Mouse (Mus musculus): Measurements from ENCODE around the gene Galntl6. TPM values are rescaled to one million over a fixed set of nuclear protein-coding genes. Genes with fewer than 3 reads are reported as not detected.

Galntl6 gene
- total RNA-seq (2014; fragmentation: Nextera tagmentation) (not detected in 2 replicates), total RNA-seq (2017) (not detected in 2 replicates)

DNA sequence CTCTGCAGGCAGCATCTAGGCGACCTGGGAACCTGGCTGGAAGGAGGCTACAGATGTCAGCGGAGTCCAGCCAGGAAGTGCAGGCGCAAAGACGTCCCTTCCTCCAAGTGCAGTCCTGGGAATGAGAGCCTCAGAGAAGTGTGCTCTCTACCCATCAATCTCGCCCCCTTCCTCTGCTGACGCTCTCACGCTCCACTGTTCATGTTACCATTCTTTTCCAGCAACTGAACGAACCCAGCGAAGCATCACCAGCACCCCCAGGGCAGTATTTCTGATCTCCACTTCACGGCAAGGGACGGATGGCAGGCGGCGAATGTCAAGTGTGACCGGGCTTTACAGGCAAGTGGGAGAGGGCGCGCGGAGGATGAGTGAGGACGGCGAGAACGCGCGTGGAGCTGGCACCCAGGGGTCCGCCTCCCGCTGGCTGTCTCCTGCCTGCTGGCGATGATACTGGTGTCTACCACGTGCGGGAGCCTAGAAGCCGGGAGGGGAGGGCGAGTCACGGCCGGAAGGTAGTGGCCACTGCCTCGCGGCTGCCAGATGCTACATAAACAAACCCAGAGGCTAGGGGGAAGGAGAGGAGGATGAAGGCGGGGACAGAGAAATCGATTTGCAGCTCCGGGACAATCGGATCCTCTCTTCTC lies at the start of gene Galntl6:
Gene Galntl6 (minus strand): TSS at position 445 of the 644 bp plus-strand sequence.
- no peak for ATAC-seq (replicated peaks; ENCODE audit: poor library complexity, severe bottlenecking)

DNA sequence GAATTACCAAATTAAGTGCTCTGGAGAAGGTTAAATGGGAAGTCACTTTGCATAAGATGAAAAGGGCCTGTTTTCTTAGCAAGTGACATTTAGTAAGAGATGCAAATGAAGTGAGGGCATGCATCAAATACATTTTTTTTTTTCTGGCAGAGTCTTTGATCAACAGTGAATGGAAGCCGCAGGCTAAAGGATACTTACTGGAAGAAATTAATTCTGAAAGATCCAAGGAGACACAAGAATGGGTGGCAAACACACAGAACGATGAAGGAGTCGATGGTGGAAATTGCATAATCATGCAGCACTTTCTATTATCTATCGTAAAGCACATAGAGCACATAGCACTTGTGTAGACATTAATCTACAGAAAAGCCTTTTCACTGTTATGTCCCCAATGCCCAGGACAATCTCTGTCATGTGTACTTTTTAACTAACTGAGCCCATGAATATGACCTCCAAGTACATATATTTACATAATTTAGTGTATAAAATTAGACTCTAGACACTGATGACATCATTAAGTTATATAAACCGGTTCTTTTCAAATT lies 44.8 kb upstream of the Galntl6 start:
- ATAC-seq (replicated peaks; ENCODE audit: poor library complexity, severe bottlenecking): no peak

DNA sequence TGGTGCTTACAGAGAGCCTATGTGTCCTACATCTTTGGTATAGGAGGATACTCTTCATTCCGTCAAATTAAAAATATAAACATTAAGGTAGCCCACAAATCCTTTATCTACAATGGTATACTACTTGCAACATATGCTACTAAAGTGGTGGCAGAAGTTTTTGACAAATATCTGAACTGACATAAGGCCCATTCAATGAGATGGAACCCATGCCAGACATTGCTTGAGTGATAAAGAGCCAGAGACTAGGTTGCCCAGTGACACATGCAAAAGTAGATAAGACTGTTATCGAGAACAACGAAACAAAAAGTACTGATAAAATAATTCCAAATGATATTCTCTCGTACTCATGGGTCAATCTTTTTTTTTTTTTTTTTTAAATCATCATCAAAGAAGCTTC lies 31.3 kb upstream of the Galntl6 start:
- ATAC-seq (replicated peaks; ENCODE audit: poor library complexity, severe bottlenecking): no peak

DNA sequence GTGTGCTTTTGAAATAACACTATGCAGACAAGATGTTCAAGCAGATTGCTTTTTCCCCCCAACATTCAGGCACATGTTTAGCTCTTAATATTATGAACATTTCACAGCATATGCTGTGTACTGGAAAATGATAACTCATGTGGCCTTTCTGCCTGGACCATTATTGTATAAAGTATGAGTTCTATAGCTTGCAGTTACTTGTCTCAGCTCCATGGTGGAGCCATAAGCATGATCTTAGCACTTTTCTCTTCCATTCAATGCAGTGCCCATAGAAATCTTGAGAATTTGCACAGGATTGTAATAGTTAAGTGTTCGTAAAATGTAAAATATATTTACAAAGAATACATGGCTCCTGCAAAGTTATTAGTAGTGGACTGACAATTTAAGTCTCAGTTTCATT lies 18.6 kb upstream of the Galntl6 start:
- ATAC-seq (replicated peaks; ENCODE audit: poor library complexity, severe bottlenecking): no peak

DNA sequence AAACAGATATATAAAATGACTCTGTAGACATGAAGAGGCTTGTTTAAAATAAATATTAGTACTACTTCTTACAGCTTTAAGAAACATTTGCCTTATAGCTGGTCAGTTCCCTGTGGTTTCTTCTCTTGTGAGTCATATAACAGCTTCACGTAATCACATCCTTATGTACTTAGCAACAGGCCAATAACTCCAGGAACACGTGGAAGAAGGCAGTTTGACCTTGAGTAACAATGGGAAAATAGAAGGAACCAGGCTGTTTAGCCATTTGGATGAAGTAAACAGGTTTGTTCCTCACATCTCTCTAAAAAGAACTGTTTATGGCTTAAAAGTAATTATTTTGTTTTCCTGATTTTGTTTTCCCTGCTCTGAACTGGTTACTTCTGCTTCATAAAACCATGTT lies 2.7 kb upstream of the Galntl6 start:
- no peak for ATAC-seq (replicated peaks; ENCODE audit: poor library complexity, severe bottlenecking)

DNA sequence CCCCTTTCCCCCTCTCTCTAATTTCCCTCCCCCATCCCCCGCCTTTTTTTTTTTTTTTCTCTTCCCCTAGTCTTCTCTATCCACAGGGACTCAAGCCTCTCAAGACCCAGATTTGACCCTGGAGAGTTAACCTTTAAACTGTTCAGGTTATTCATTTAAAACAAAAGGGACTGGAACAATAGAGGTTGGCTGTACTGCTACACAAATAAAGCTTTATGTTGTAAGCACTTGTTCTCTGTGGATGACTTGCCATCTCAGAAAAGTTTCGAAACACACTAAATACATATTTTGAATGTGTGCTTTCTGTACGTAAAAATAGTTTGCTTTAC lies 1.2 kb upstream of the Galntl6 start:
- ATAC-seq (replicated peaks; ENCODE audit: poor library complexity, severe bottlenecking): no peak

DNA sequence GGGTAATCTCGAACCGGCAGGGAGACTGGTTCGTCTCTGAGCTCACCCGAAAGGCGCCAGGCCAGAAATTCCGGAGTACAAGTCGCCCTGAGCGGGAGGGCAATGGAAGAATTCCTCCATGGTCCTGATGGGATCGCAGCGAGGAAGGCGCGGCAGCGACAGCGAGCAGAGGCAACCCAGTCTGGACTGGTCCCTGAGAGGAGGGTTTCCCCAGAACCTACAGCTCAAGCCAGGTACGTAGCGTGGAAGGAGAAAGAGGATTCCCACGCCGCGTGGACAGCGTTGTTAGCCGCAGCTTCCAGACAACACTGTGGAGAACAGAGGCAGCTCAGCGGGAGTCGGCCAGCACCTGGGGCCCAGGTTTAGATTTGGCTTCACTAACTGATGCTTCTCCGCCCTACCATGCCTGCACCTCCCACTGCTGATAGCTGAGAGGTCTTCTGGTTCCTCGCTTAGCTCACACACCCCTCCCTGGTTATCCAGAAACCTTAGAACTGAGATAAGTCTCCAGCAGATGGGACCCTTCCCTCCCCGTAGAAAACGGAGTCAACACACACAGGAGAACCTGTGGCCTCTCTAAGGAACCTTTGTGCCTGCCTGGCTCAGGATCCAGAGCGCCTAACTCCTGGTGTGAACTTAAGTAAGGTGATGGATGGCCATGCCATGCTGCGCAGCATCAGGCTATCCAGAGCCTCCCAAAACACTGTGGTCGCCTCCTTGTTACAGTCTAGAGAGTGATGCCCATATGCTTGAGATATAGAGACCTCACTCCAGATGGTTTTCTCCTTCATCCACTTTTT lies 600 bp upstream of the Galntl6 start:
- ATAC-seq (replicated peaks; ENCODE audit: poor library complexity, severe bottlenecking): no peak; the same call in 1 of the 2 replicates

DNA sequence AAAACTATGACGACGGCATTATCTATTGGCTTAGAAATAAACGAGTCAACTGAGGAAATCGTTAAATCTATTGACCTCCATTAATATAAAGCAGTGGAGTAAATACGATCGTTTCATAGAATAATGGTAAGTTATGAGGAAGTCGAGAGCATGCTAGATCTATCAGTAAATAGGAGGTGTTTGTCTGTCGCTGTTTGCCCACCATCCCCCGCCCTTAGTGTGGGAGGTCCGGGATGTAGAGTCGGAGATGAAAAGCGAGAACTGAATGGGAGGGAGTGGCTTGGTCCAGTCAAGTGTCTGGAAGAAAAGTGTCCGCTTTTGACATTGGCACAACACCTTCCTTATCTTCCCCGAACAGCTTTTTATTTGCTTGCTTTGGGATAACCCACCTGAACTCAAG lies 763 bp downstream of the Galntl6 start, which contains the start of gene BC030500:
Gene BC030500 (plus strand): TSS at position 79 of the 400 bp plus-strand sequence.
- ATAC-seq (replicated peaks; ENCODE audit: poor library complexity, severe bottlenecking): no peak

DNA sequence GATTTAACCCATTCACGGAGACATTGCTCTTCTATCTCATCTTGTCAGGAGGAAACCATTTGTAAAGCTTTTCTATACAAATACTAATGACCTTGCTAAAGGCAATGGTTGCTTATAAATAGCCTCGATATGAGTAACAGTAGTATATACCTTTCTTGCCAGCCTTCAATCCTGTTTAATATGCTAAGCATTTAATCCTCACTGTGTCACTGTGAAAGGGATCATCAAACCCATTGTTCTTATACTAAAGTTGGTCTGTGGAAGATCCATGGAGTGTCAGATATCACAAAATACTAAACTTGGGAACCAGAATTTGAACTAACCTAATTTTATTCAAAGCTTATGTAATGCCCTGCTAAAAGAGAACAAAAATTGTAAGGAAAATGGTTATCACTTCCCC lies 8.0 kb downstream of the Galntl6 start:
- no peak for ATAC-seq (replicated peaks; ENCODE audit: poor library complexity, severe bottlenecking)

DNA sequence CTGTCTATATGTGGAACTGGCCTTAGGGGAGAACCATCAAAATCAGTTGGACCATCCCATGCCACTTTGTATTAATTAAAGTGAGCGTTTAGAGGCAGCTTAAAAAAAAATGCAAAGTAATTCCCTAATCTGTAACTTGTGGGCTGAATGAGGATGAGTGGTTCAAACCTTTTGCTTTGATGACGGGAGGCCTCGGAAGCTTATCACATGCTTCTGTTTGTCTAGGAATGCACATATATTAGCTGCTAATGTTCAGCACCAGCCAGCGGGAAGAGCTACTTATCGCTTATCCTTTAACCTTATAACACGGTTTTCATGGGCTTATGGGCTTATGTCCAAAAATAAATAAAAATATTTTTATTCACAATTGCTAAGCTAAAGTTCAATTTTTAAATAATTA lies 16.5 kb downstream of the Galntl6 start:
- no peak for ATAC-seq (replicated peaks; ENCODE audit: poor library complexity, severe bottlenecking)

DNA sequence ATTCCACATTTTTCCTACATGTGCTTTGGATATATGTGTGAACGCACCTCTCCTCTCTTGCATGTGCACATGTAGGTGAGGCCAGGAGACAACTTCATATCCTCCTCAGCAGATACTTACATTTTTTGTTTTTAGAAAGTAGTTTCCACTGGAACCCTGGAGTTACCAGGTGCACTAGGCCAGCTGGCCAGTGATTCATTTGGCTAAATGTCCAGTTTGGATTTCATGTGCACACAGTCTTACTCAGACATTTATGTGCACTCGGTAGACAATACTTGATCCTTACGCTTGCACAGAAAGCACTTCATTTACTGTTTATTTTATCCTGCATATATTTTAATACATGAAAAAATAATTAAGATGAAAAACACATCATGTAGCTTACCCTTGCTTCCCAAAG lies 21.8 kb downstream of the Galntl6 start:
- ATAC-seq (replicated peaks; ENCODE audit: poor library complexity, severe bottlenecking): no peak

DNA sequence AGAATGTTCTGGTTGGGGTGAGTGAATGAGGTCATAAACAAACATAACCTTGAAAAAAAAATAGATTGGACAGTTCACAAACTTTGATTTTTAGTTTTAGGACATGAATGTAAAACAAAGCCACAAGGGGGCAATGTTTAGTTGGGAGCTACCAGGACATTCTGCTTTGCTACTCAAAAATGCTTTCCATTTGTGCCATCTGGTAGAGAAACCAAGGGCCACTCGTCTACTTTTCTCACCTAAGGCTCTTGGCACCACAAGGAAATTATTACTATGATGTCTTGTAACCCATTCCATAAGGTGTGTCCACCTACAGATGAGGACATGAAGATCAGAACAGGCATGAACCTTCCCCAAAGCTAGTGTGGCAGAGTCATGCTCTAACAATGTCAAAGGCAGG lies 26.0 kb downstream of the Galntl6 start:
- no peak for ATAC-seq (replicated peaks; ENCODE audit: poor library complexity, severe bottlenecking)

DNA sequence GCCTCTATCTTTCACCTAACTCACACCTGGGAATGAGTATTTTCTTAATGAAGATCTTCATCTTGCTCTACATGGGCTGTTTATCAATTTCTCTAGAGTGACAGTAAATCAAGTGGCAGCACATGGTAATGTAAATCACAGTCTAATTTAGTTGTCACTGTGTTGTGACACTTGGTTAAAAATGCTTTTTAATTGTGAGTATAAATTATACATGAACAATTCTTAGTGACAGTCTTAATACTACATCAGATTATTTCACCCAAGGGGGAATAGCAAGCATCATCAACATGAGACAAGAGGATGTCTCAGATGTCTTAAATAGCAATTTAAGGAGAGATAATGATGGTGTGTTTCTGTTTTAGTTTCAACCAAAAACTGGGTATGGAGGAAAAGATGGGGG lies 88.1 kb downstream of the Galntl6 start:
- no peak for ATAC-seq (replicated peaks; ENCODE audit: poor library complexity, severe bottlenecking)

DNA sequence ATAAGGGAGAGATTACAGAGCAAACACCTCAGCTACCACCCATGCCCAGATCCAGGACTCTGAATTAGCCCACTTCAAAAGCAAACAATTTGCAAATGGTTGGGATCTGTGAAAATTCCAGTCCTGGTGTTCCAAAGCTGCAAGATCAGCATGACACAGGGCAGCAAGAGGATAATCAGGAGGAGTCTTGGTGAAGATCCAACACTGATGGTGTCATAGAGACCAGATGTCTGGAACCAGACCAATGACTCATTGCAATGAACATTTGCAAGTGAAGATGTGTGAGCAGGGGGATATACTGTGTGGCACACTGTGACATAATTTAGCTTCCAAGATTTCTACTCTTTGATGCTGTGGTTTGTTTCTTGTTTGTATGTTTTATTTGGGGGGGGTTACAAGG lies 107.2 kb downstream of the Galntl6 start:
- ATAC-seq (replicated peaks; ENCODE audit: poor library complexity, severe bottlenecking): no peak

DNA sequence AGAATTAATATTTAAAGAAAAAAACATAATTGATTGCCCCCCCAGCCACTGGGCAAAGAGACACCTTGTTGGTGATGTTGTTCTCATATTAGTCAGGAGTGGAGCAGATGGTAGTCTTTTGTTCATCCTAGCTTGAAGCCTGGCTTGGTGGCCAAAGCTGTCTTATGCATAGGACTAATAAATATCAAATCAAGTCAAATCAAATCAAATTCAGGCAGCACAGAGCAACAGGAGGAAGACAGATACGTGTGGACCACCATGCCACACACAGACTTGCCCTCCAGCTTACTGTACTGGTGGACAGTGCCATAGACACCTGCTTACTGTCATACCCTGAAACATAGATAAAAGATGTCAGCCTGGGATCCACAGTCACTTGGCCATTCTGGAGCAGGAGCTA lies 110.6 kb downstream of the Galntl6 start:
- no peak for ATAC-seq (replicated peaks; ENCODE audit: poor library complexity, severe bottlenecking)

DNA sequence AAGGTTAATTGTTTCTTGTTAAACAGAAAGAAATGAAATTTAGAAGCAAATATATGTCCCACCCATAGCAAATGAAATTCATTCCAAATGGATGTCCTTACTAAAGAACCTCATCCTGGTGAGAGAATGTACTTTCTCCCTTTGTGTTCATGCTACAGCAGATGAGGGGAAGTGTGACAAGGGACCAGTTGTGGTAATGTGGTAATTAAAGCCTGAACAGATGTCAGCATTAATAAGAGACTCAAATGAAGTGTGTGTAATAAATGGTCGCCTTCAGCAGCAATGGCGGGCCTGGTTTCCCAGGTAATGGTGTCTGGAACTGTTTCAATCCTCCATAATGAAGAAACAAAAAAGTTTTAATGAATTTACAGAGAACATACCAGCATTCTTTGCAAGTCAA lies 158.7 kb downstream of the Galntl6 start:
- no peak for ATAC-seq (replicated peaks; ENCODE audit: poor library complexity, severe bottlenecking)

DNA sequence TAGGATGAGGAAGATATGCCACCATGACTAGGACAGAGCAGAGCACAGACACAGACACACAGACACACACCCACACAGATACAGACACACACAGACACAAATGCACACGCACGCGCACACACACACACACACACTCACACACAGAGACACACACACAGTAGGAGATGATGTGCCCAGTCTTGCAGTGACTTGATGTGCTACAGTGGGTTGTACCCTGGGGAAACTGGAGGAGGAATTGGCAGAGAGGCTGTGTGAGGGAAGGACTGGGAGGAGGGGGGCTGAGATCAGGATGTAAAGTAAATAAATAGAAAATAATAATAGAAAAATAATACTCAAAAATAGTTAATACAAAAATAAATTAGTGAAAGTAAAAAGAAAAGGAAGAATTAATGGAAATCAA lies 174.5 kb downstream of the Galntl6 start:
- no peak for ATAC-seq (replicated peaks; ENCODE audit: poor library complexity, severe bottlenecking)

DNA sequence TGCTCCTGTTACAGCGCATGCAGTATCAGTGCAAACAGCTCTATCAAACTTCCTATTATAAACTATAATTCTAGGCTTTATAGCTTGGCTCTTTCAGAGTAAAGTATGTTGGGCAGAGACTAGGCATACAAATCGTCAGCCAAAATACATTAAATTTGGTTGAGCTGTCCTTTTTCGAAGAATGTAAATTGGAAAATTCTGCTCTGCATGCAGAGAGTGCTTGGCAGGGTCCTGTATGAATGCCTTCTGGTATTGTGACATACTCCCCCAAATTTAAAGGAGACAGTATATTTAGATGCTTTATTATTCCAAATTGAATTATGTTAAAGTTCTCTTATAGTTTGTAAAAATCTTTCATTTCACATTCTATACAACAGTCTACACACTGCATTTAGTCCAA lies 220.7 kb downstream of the Galntl6 start:
- no peak for ATAC-seq (replicated peaks; ENCODE audit: poor library complexity, severe bottlenecking)

DNA sequence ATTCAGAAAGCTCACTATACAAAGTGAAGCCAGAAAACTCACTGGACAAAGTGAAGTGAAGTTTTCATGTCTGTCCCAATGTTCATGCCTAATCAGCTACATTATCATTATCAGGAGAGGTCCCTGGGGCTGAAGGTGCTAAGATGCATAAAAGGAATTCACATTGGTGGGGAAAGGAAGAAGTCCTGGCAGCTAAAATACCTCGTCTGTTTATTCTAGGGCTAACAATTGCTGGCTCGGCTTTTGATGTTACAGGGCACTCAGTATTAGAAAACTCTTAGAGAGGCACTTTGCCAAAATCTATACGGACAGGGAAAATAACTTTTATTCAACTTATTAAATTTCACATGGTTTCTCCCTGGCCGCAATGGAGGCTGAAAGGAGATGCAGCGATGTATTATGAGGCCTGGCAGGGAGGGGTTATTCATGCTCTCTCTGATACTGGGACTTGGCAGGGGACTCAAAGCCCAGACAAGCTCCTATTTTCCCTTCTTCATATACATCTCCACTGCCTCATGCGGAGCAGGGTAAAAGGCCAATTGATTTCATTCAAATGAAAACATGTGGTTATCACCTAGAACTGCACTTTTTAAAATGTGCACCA lies 234.5 kb downstream of the Galntl6 start:
- no peak for ATAC-seq (replicated peaks; ENCODE audit: poor library complexity, severe bottlenecking)

DNA sequence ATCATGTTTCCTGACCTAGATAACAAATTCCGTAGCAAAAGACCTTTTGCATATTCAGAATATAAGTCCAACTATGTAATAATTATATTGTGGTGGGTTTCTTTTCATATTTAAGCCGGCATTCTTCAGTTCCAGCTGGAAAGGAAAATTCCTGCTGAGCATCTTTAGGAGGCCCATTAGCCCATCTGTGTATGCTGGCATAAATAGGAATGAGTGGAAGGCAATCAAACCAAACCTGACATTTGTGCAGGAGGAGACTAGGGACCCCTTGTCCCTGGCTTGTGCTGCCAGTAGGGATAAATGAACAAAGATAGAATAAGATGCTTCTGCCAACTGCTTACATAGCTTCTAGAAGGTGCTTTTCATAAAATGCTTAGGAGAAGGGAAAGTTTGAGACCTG lies 243.4 kb downstream of the Galntl6 start:
- no peak for ATAC-seq (replicated peaks; ENCODE audit: poor library complexity, severe bottlenecking)

DNA sequence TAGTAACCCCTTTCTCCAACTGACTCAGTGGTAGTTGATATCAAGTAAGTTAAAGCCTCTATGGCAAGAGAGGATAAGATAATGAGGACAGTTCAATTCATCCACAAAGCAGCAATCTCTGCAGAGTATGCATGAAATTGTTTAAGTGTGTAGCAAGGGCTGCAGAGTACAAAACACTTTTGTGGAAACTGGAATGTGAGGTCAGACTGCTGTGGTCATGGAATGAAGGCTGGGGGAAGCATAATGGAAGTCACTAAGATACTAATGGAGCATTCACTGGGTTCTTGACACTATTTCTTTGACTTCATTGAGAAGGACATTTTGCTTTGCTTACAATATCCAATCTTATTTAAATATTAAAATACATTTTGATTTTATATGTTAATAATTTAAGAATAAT lies 252.4 kb downstream of the Galntl6 start:
- no peak for ATAC-seq (replicated peaks; ENCODE audit: poor library complexity, severe bottlenecking)
